Mouse (Mus musculus) embryonic facial prominence, embryonic 15.5 days (tissue): ENCODE data around the gene 4930522H14Rik. TPM values are rescaled to one million over a fixed set of nuclear protein-coding genes. Genes with fewer than 3 reads are reported as not detected.

ENCODE experiments used
- ATAC-seq: fragments of 200-750 bp; cut with Nextera tagmentation; 2 replicates; pipeline ENCODE4 v1.8.0; 2017; ENCODE audit warnings: low read depth, moderate TSS enrichment; ENCODE audit not compliant: insufficient number of reproducible peaks, low FRiP score, low TSS enrichment
- H3K27ac ChIP-seq: fragments of 300-500 bp; sonication (generic); replicated peaks from 2 replicates; pipeline ENCODE4 v1.5.1; 2015; ENCODE audit warnings: mild to moderate bottlenecking, inconsistent platforms
- H3K27me3 ChIP-seq: fragments of 300-500 bp; sonication (generic); 2 replicates; pipeline ENCODE4 v1.6.1; 2015; ENCODE audit warnings: inconsistent platforms
- H3K36me3 ChIP-seq: fragments of 300-500 bp; sonication (generic); 2 replicates; pipeline ENCODE4 v1.6.1; 2015; ENCODE audit warnings: mild to moderate bottlenecking, inconsistent platforms
- H3K4me1 ChIP-seq: fragments of 300-500 bp; sonication (generic); 2 replicates; pipeline ENCODE4 v1.6.1; 2015; ENCODE audit warnings: inconsistent platforms
- H3K4me2 ChIP-seq: fragments of 300-500 bp; sonication (generic); replicated peaks from 2 replicates; pipeline ENCODE4 v1.6.1; 2015; ENCODE audit warnings: mild to moderate bottlenecking, inconsistent platforms
- H3K4me3 ChIP-seq: fragments of 300-500 bp; sonication (generic); replicated peaks from 2 replicates; pipeline ENCODE4 v1.5.1; 2015; ENCODE audit warnings: mild to moderate bottlenecking, inconsistent platforms
- H3K9ac ChIP-seq: fragments of 300-500 bp; sonication (generic); 2 replicates; pipeline ENCODE4 v1.6.1; 2015; ENCODE audit warnings: inconsistent platforms
- H3K9me3 ChIP-seq: fragments of 300-500 bp; sonication (generic); replicated peaks from 2 replicates; pipeline ENCODE4 v1.6.1; 2016; ENCODE audit warnings: inconsistent platforms
- WGBS: fragments of 180-500 bp; shearing (Covaris S2); methylation state at CpG from one replicate; pipeline ENCODE4 v1.1.7; 2015; 5-methylcytosine and 5-hydroxymethylcytosine counted together
- polyA plus RNA-seq: library from polyadenylated mRNA; unstranded; fragments of >200 nt; fragmentation: Nextera tagmentation; extraction: Ambion mirVana; gene quantifications from 2 replicates; pipeline ENCODE4 v1.2.1, GENCODE M21; 2015

Gene 4930522H14Rik
- polyA plus RNA-seq, 1 experiment from 2014 or later: not detected

GRCm38 (mm10) chr4:109546538-109546937 is 15.4 kb upstream of the 4930522H14Rik start:
- ATAC-seq: no peak
- no peaks in the 10 kb centered on the region for H3K9me3 ChIP-seq
- no peak overlapping the region for H3K4me3 ChIP-seq
- H3K9ac ChIP-seq: no peak overlapping the region
- H3K27me3 ChIP-seq: no peaks in the 10 kb centered on the region
- WGBS: 92% methylated on average over 2 of the region's 2 CpGs
- no peaks in the 10 kb centered on the region for H3K36me3 ChIP-seq
- no peak overlapping the region for H3K27ac ChIP-seq
- H3K4me1 ChIP-seq: no peaks in the 10 kb centered on the region
- no peak overlapping the region for H3K4me2 ChIP-seq

GRCm38 (mm10) chr4:109530245-109530816 is 766 bp downstream of the 4930522H14Rik start:
- Histone ChIP-seq H3K9ac (no peak overlapping the region), H3K4me1 (no peaks in the 10 kb centered on the region), H3K4me2 (no peak overlapping the region), H3K27ac (no peak overlapping the region), H3K36me3 (no peaks in the 10 kb centered on the region), H3K27me3 (no peaks in the 10 kb centered on the region), H3K9me3 (no peaks in the 10 kb centered on the region), H3K4me3 (no peak overlapping the region)
- 60% methylated on average over 15 of the region's 15 CpGs for WGBS
- ATAC-seq: no peak

GRCm38 (mm10) chr4:109504885-109505284 is 26.2 kb downstream of the 4930522H14Rik start:
- no peak overlapping the region for H3K27ac ChIP-seq
- 7% methylated on average over 5 of the region's 5 CpGs for WGBS
- H3K4me2 ChIP-seq: no peak overlapping the region
- H3K27me3 ChIP-seq: no peaks in the 10 kb centered on the region
- no peaks in the 10 kb centered on the region for H3K36me3 ChIP-seq
- H3K9ac ChIP-seq: no peak overlapping the region
- no peaks in the 10 kb centered on the region for H3K9me3 ChIP-seq
- no peaks in the 10 kb centered on the region for H3K4me1 ChIP-seq
- ATAC-seq: no peak
- no peak overlapping the region for H3K4me3 ChIP-seq

- no peak for ATAC-seq
- H3K9ac ChIP-seq: no peak overlapping the region
- H3K4me3 ChIP-seq: no peak overlapping the region
- no peaks in the 10 kb centered on the region for H3K4me1 ChIP-seq
- no peak overlapping the region for H3K4me2 ChIP-seq
- WGBS: 36% methylated on average over 11 of the region's 11 CpGs
- H3K27ac ChIP-seq: no peak overlapping the region
- H3K36me3 ChIP-seq: no peaks in the 10 kb centered on the region
- no peaks in the 10 kb centered on the region for H3K27me3 ChIP-seq
- H3K9me3 ChIP-seq: no peaks in the 10 kb centered on the region
These were observed 32.6 kb downstream of the 4930522H14Rik start for GRCm38 (mm10) chr4:109498476-109498875.

GRCm38 (mm10) chr4:109493581-109493980 is 37.5 kb downstream of the 4930522H14Rik start:
- Histone ChIP-seq H3K36me3 (no peaks in the 10 kb centered on the region), H3K27me3 (no peaks in the 10 kb centered on the region), H3K27ac (no peak overlapping the region), H3K9ac (no peak overlapping the region), H3K4me3 (no peak overlapping the region), H3K4me2 (no peak overlapping the region), H3K4me1 (no peaks in the 10 kb centered on the region), H3K9me3 (no peaks in the 10 kb centered on the region)
- no peak for ATAC-seq

- no peaks in the 10 kb centered on the region for H3K36me3 ChIP-seq
- H3K4me3 ChIP-seq: no peak overlapping the region
- H3K27ac ChIP-seq: no peak overlapping the region
- no peak overlapping the region for H3K9ac ChIP-seq
- no peaks in the 10 kb centered on the region for H3K9me3 ChIP-seq
- 72% methylated on average over 1 of the region's 1 CpGs for WGBS
- ATAC-seq: no peak
- H3K4me2 ChIP-seq: no peak overlapping the region
- 0 out of 2 replicates have a peak, but pooled peaks cover 4% of the 10 kb centered on the region for H3K4me1 ChIP-seq
- no peaks in the 10 kb centered on the region for H3K27me3 ChIP-seq
These were observed 42.3 kb downstream of the 4930522H14Rik start for GRCm38 (mm10) chr4:109488812-109489211.

- Histone ChIP-seq H3K4me3 (no peak within 1 kb of the TSS), H3K9me3 (no peaks in the 10 kb centered on the region), H3K36me3 (no peaks in the 10 kb centered on the region), H3K4me1 (0 out of 2 replicates have a peak, but pooled peaks cover 4% of the 10 kb centered on the region), H3K27me3 (no peaks in the 10 kb centered on the region), H3K9ac (no peak within 1 kb of the TSS), H3K27ac (no peak within 1 kb of the TSS), H3K4me2 (no peak within 1 kb of the TSS)
- WGBS: 86% methylated on average over 3 of the region's 3 CpGs
- ATAC-seq: no peak
These were observed 46.5 kb downstream of the 4930522H14Rik start, which contains the start of gene Rnf11 for GRCm38 (mm10) chr4:109484621-109485020. Gene Rnf11, minus strand, starts transcription at chr4:109484728.

GRCm38 (mm10) chr4:109482701-109483100 is 48.4 kb downstream of the 4930522H14Rik start:
- Histone ChIP-seq H3K27ac (no peak overlapping the region), H3K9me3 (no peaks in the 10 kb centered on the region), H3K36me3 (no peaks in the 10 kb centered on the region), H3K4me2 (no peak overlapping the region), H3K27me3 (no peaks in the 10 kb centered on the region), H3K9ac (no peak overlapping the region), H3K4me3 (no peak overlapping the region), H3K4me1 (0 out of 2 replicates have a peak, but pooled peaks cover 2% of the 10 kb centered on the region)
- WGBS: 83% methylated on average over 1 of the region's 1 CpGs
- ATAC-seq: no peak

GRCm38 (mm10) chr4:109481424-109481823 is 49.7 kb downstream of the 4930522H14Rik start:
- H3K36me3 ChIP-seq: no peaks in the 10 kb centered on the region
- H3K4me1 ChIP-seq: no peaks in the 10 kb centered on the region
- H3K27ac ChIP-seq: no peak overlapping the region
- ATAC-seq: no peak
- H3K27me3 ChIP-seq: no peaks in the 10 kb centered on the region
- 85% methylated on average over 2 of the region's 2 CpGs for WGBS
- no peaks in the 10 kb centered on the region for H3K9me3 ChIP-seq
- no peak overlapping the region for H3K4me2 ChIP-seq
- no peak overlapping the region for H3K4me3 ChIP-seq
- no peak overlapping the region for H3K9ac ChIP-seq

GRCm38 (mm10) chr4:109477454-109477853 is 53.6 kb downstream of the 4930522H14Rik start:
- H3K4me1 ChIP-seq: peaks cover 6% of the 10 kb centered on the region
- H3K27ac ChIP-seq: no peak overlapping the region
- no peak overlapping the region for H3K9ac ChIP-seq
- H3K4me3 ChIP-seq: no peak overlapping the region
- H3K36me3 ChIP-seq: peaks cover 4% of the 10 kb centered on the region; the same call in 1 of the 2 replicates
- H3K4me2 ChIP-seq: no peak overlapping the region
- H3K9me3 ChIP-seq: no peaks in the 10 kb centered on the region
- 90% methylated on average over 3 of the region's 3 CpGs for WGBS
- no peak for ATAC-seq
- no peaks in the 10 kb centered on the region for H3K27me3 ChIP-seq

GRCm38 (mm10) chr4:109476554-109477014 is 54.5 kb downstream of the 4930522H14Rik start:
- ATAC-seq: peak; percentile 99
- under 1% methylated on average over 39 of the region's 39 CpGs for WGBS
- Histone ChIP-seq H3K9ac (peak overlapping the region; percentile 93), H3K36me3 (peaks cover 6% of the 10 kb centered on the region; the same call in 1 of the 2 replicates), H3K4me1 (peaks cover 6% of the 10 kb centered on the region), H3K9me3 (no peaks in the 10 kb centered on the region), H3K27me3 (no peaks in the 10 kb centered on the region), H3K27ac (peak overlapping the region; percentile 90), H3K4me3 (peak overlapping the region; percentile 88), H3K4me2 (peak overlapping the region; percentile 63)
